Mouse (Mus musculus): ENCODE results near the gene Nsun5.

The Nsun5 gene

GRCm38 (mm10) chr5:135373601-135374000, 3.8 kb downstream of the Nsun5 start:
- no peak for DNase-seq (ENCODE audit: low spot score in 2 of 2)

- peak in 1 of 2 experiments; percentile 30 for DNase-seq (ENCODE audit: low spot score in 2 of 2)
Measured at GRCm38 (mm10) chr5:135375167-135375566, 5.4 kb downstream of the Nsun5 start.

- DNase-seq (ENCODE audit: low spot score in 2 of 2), result no peak
Measured at GRCm38 (mm10) chr5:135376341-135376740, 6.6 kb downstream of the Nsun5 start.

- no peak for DNase-seq (ENCODE audit: low spot score in 2 of 2)
Measured at GRCm38 (mm10) chr5:135380681-135381080, 10.9 kb downstream of the Nsun5 start.

- DNase-seq (ENCODE audit: low spot score in 2 of 2), result no peak
Measured at GRCm38 (mm10) chr5:135381356-135381925, 11.7 kb downstream of the Nsun5 start.

- DNase-seq (ENCODE audit: low spot score in 2 of 2), result no peak
Measured at GRCm38 (mm10) chr5:135382746-135383145, 13.0 kb downstream of the Nsun5 start.

- DNase-seq (ENCODE audit: low spot score in 2 of 2), result no peak
Measured at GRCm38 (mm10) chr5:135383771-135384170, 14.0 kb downstream of the Nsun5 start.

- peak; percentile 65 to 76 for DNase-seq (ENCODE audit: low spot score in 2 of 2)
Measured at GRCm38 (mm10) chr5:135394004-135394823, 24.5 kb downstream of the Nsun5 start, which contains the start of gene Pom121. TSS of gene Pom121 (minus strand) at chr5:135394546.

GRCm38 (mm10) chr5:135395826-135396225, 26.1 kb downstream of the Nsun5 start:
- no peak for DNase-seq (ENCODE audit: low spot score in 2 of 2)

GRCm38 (mm10) chr5:135399382-135399781, 29.6 kb downstream of the Nsun5 start:
- no peak for DNase-seq (ENCODE audit: low spot score in 2 of 2)

- DNase-seq (ENCODE audit: low spot score in 2 of 2), result peak in 1 of 2 experiments; percentile 71
Measured at GRCm38 (mm10) chr5:135400244-135400643, 30.5 kb downstream of the Nsun5 start.

- DNase-seq (ENCODE audit: low spot score in 2 of 2), result peak; percentile 68 to 72
Measured at GRCm38 (mm10) chr5:135404623-135405022, 34.9 kb downstream of the Nsun5 start.

- DNase-seq (ENCODE audit: low spot score in 2 of 2), result no peak
Measured at GRCm38 (mm10) chr5:135405437-135405836, 35.7 kb downstream of the Nsun5 start.

GRCm38 (mm10) chr5:135408114-135408513, 38.4 kb downstream of the Nsun5 start:
- no peak for DNase-seq (ENCODE audit: low spot score in 2 of 2)

GRCm38 (mm10) chr5:135410266-135410665, 40.5 kb downstream of the Nsun5 start:
- no peak for DNase-seq (ENCODE audit: low spot score in 2 of 2)

Data from frontal cortex, postnatal 10 days (tissue).